Mouse (Mus musculus): ENCODE results near the gene Zfp628.

GRCm38 (mm10) chr7:4933103-4933502 is 18.1 kb downstream of the Zfp628 start:
- no peak for TF ChIP-seq CTCF (conservative IDR thresholded peaks at IDR 0.05; ENCODE audit: insufficient read depth, insufficient read length, low read depth, low read length)
- TF ChIP-seq POLR2A (IDR thresholded peaks at IDR 0.05; ENCODE audit: low read depth, low read length), result no peak
